Mouse (Mus musculus): ENCODE data around the gene Ly6g6d. TPM values are rescaled to one million over a fixed set of nuclear protein-coding genes. Genes with fewer than 3 reads are reported as not detected.
A peak's percentile ranks its signal among the peaks of the same experiment; 100 is the strongest.

Ly6g6d gene
- polyA plus RNA-seq, 1 experiment from 2014 or later = 0.43 TPM

- Histone ChIP-seq H3K27ac (no peak overlapping the region), H3K4me3 (ENCODE audit: inconsistent target) (no peak overlapping the region), H3K79me2 (ENCODE audit: inconsistent target) (no peaks in the 10 kb centered on the region), H3K36me3 (ENCODE audit: inconsistent target) (no peaks in the 10 kb centered on the region)
- WGBS (ENCODE audit: missing documents) = 74% methylated on average over 17 of the region's 17 CpGs
Observed at GRCm38 (mm10) chr17:35068213-35068914, 9.5 kb downstream of the Ly6g6d start.

- Histone ChIP-seq H3K27ac (no peak within 1 kb of the TSS), H3K36me3 (ENCODE audit: inconsistent target) (no peaks in the 10 kb centered on the region), H3K79me2 (ENCODE audit: inconsistent target) (no peaks in the 10 kb centered on the region), H3K4me3 (ENCODE audit: inconsistent target) (peak within 1 kb of the TSS; percentile 10; the same call in 1 of the 2 replicates)
- 82% methylated on average over 8 of the region's 10 CpGs for WGBS (ENCODE audit: missing documents)
Observed at GRCm38 (mm10) chr17:35066084-35066483, 11.8 kb downstream of the Ly6g6d start, which contains the start of gene Mpig6b. Gene Mpig6b (minus strand): TSS chr17:35066184.

GRCm38 (mm10) chr17:35064951-35065947 lies 12.6 kb downstream of the Ly6g6d start, which contains the start of gene Ly6g6c:
Gene Ly6g6c (plus strand): TSS chr17:35065388.
- no peak within 1 kb of the TSS for H3K27ac ChIP-seq
- no peaks in the 10 kb centered on the region for H3K79me2 ChIP-seq (ENCODE audit: inconsistent target)
- H3K4me3 ChIP-seq (ENCODE audit: inconsistent target) = peak within 1 kb of the TSS; percentile 10; the same call in 1 of the 2 replicates
- WGBS (ENCODE audit: missing documents) = 4% methylated on average over 47 of the region's 48 CpGs
- no peaks in the 10 kb centered on the region for H3K36me3 ChIP-seq (ENCODE audit: inconsistent target)

- WGBS (ENCODE audit: missing documents) = 72% methylated on average over 10 of the region's 10 CpGs
- Histone ChIP-seq H3K79me2 (ENCODE audit: inconsistent target) (no peaks in the 10 kb centered on the region), H3K4me3 (ENCODE audit: inconsistent target) (peak overlapping the region; percentile 10; the same call in 1 of the 2 replicates), H3K27ac (no peak overlapping the region), H3K36me3 (ENCODE audit: inconsistent target) (no peaks in the 10 kb centered on the region)
Observed at GRCm38 (mm10) chr17:35064378-35064877, 13.4 kb downstream of the Ly6g6d start.

GRCm38 (mm10) chr17:35063466-35063865 lies 14.4 kb downstream of the Ly6g6d start:
- peaks cover 1% of the 10 kb centered on the region; the same call in 1 of the 2 replicates for H3K36me3 ChIP-seq (ENCODE audit: inconsistent target)
- H3K4me3 ChIP-seq (ENCODE audit: inconsistent target) = no peak overlapping the region
- 100% methylated on average over 3 of the region's 3 CpGs for WGBS (ENCODE audit: missing documents)

GRCm38 (mm10) chr17:35061299-35061698 lies 16.6 kb downstream of the Ly6g6d start:
- Histone ChIP-seq H3K27ac (no peak overlapping the region), H3K79me2 (ENCODE audit: inconsistent target) (no peaks in the 10 kb centered on the region), H3K4me3 (ENCODE audit: inconsistent target) (no peak overlapping the region), H3K36me3 (ENCODE audit: inconsistent target) (peaks cover 16% of the 10 kb centered on the region; the same call in 1 of the 2 replicates)
- 98% methylated on average over 8 of the region's 8 CpGs for WGBS (ENCODE audit: missing documents)

More at GRCm38 (mm10) chr17:35063466-35063865, 14.4 kb downstream of the Ly6g6d start:
- Histone ChIP-seq H3K79me2 (ENCODE audit: inconsistent target) (no peaks in the 10 kb centered on the region), H3K27ac (no peak overlapping the region)

GRCm38 (mm10) chr17:35060737-35061297 lies 17.0 kb downstream of the Ly6g6d start:
- no peak overlapping the region for H3K27ac ChIP-seq
- WGBS (ENCODE audit: missing documents) = 82% methylated on average over 16 of the region's 22 CpGs
- peaks cover 21% of the 10 kb centered on the region for H3K36me3 ChIP-seq (ENCODE audit: inconsistent target)
- H3K4me3 ChIP-seq (ENCODE audit: inconsistent target) = no peak overlapping the region
- peaks cover under 1% of the 10 kb centered on the region; the same call in 1 of the 2 replicates for H3K79me2 ChIP-seq (ENCODE audit: inconsistent target)

- WGBS (ENCODE audit: missing documents) = 68% methylated on average over 13 of the region's 14 CpGs
- no peak overlapping the region for H3K4me3 ChIP-seq (ENCODE audit: inconsistent target)
- peaks cover 8% of the 10 kb centered on the region for H3K79me2 ChIP-seq (ENCODE audit: inconsistent target)
- H3K27ac ChIP-seq = no peak overlapping the region
- peaks cover 28% of the 10 kb centered on the region for H3K36me3 ChIP-seq (ENCODE audit: inconsistent target)
Observed at GRCm38 (mm10) chr17:35060071-35060470, 17.8 kb downstream of the Ly6g6d start.

GRCm38 (mm10) chr17:35058911-35059892 lies 18.7 kb downstream of the Ly6g6d start, which contains the start of gene Ddah2:
Gene Ddah2 (plus strand): TSS chr17:35059035.
- Histone ChIP-seq H3K27ac (peak within 1 kb of the TSS; percentile 35), H3K4me3 (ENCODE audit: inconsistent target) (peak within 1 kb of the TSS; percentile 37), H3K79me2 (ENCODE audit: inconsistent target) (peaks cover 17% of the 10 kb centered on the region), H3K36me3 (ENCODE audit: inconsistent target) (peaks cover 37% of the 10 kb centered on the region)
- 3% methylated on average over 48 of the region's 57 CpGs for WGBS (ENCODE audit: missing documents)

- Histone ChIP-seq H3K36me3 (ENCODE audit: inconsistent target) (peaks cover 46% of the 10 kb centered on the region), H3K27ac (no peak overlapping the region)
- 82% methylated on average over 9 of the region's 9 CpGs for WGBS (ENCODE audit: missing documents)
Observed at GRCm38 (mm10) chr17:35058316-35058715, 19.5 kb downstream of the Ly6g6d start.

GRCm38 (mm10) chr17:35057090-35057489 lies 20.8 kb downstream of the Ly6g6d start:
- WGBS (ENCODE audit: missing documents) = 87% methylated on average over 3 of the region's 3 CpGs
- Histone ChIP-seq H3K36me3 (ENCODE audit: inconsistent target) (peaks cover 57% of the 10 kb centered on the region), H3K79me2 (ENCODE audit: inconsistent target) (peaks cover 38% of the 10 kb centered on the region), H3K4me3 (ENCODE audit: inconsistent target) (no peak overlapping the region), H3K27ac (no peak overlapping the region)

More at GRCm38 (mm10) chr17:35058316-35058715, 19.5 kb downstream of the Ly6g6d start:
- Histone ChIP-seq H3K4me3 (ENCODE audit: inconsistent target) (no peak overlapping the region), H3K79me2 (ENCODE audit: inconsistent target) (peaks cover 25% of the 10 kb centered on the region)

GRCm38 (mm10) chr17:35055691-35056495 lies 22.0 kb downstream of the Ly6g6d start:
- no peak overlapping the region for H3K4me3 ChIP-seq (ENCODE audit: inconsistent target)
- no peak overlapping the region for H3K27ac ChIP-seq
- peaks cover 57% of the 10 kb centered on the region for H3K36me3 ChIP-seq (ENCODE audit: inconsistent target)
- peaks cover 50% of the 10 kb centered on the region for H3K79me2 ChIP-seq (ENCODE audit: inconsistent target)
- WGBS (ENCODE audit: missing documents) = 89% methylated on average over 7 of the region's 7 CpGs
